Mouse (Mus musculus) thymus, postnatal 10 days (tissue): ENCODE data around the gene Lax1.

Experiments
- DNase-seq, 2 experiments: peaks; one replicate each; pipeline ENCODE4 v3.0.0; 2021; ENCODE audit warnings: low spot score in 2 of 2

Lax1 gene

DNA sequence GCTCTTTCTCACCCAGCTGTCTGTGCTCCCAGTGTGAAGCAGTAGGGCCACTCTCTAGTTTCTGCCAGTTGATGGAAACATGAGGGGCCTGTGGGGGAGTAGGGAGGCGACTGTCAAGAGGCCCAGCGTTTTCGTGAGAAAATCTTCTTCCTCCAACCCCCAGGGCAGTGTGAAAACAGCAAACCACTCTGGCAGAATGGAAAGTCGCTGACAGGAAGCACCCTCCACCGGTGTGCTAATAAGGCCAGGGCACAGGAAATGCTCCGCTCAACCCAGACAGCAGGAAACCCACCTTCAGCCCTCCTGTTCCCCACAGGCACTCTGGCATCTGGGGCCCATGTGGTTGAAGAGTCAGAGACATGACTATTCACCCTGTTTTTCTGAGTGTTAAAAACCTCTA, at the start of gene Lax1:
Gene Lax1, minus strand, starts transcription at position 212 of the 400 bp plus-strand sequence.
- peak; percentile 70 to 72 for DNase-seq

- no peak for DNase-seq
These were observed 46.8 kb upstream of the Lax1 start for GRCm38 (mm10) chr1:133736664-133737063.

GRCm38 (mm10) chr1:133735995-133736652, 46.2 kb upstream of the Lax1 start:
- DNase-seq: peak in 1 of 2 experiments; percentile 42

- no peak for DNase-seq
These were observed 42.9 kb upstream of the Lax1 start for GRCm38 (mm10) chr1:133732814-133733213.

DNA sequence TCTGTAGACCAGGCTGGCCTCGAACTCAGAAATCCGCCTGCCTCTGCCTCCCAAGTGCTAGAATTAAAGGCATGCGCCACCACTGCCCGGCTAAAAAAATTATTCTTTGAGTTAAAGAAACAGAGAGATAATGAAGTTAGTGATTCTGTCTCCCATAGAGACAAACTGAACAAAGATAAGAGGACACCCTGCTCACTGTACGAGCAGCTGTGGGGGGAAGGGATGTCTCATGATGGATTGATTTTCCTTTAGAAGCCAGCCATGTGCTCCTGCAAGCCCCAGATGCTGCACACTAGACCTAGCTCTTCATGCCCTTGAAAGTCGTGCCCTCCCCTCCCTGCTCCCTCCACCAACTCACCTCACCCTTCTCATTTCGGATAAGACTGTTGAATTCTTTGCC, 38.4 kb upstream of the Lax1 start:
- no peak for DNase-seq

GRCm38 (mm10) chr1:133720342-133720741, 30.4 kb upstream of the Lax1 start:
- DNase-seq: no peak

GRCm38 (mm10) chr1:133718786-133719185, 28.9 kb upstream of the Lax1 start:
- no peak for DNase-seq

DNA sequence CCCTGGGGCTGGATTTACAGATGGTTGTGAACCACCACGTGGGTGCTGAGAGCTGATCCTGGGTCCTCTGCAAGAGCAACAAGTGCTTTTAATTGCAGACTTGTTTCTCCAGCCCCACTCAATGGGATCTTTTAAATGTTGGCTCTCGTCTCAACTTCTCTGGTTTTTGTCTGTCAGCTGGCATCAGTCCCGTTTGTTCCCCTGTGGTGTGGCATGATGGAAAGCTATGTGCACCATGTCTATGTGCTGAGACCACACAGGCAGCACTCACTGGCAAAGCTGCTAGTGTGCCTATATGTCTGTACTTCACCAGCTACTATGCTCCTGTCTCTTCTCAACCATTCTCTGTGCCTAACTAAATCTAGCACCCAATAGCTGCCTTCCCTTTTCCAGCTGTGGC, 28.4 kb upstream of the Lax1 start:
- DNase-seq: no peak

DNA sequence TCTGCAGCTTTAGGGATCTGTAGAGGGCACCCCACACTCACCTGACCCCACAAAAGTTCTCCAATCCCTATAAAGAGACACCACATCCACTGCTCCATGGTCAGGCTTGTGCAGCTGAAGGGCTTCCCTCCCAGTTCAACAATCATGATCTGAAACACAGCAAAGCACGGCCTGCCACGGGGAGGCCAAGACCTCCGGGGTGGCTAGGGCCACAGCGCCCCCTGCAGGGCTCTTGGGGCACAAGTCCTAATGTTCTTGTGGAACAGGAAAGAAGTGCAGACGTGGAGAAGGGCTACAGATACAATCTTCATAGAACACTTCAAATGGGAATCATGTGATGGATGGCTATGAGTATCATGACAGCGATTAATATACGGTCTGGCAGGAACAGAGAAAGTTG, 26.6 kb upstream of the Lax1 start:
- DNase-seq: peak; percentile 48 to 80

- no peak for DNase-seq
These were observed 25.3 kb upstream of the Lax1 start for GRCm38 (mm10) chr1:133715191-133715590.

DNA sequence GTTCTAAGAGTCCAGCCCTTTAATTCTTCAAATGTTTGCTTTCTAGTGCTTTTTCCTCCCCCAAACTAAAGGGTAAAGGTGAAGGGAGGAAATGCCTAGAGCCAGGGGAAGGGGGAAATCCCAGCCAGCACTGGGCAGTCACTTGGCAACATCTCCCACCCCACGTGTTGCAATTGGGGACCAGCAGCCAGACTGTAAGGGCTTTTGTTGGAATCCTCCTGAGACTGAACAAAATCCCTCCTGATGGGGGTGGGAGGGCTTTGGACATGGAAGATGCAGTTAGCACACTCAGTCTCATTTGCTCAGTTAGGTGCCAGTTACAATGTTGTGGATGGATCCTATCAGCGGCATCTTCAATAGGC, 23.1 kb upstream of the Lax1 start:
- DNase-seq: no peak

DNA sequence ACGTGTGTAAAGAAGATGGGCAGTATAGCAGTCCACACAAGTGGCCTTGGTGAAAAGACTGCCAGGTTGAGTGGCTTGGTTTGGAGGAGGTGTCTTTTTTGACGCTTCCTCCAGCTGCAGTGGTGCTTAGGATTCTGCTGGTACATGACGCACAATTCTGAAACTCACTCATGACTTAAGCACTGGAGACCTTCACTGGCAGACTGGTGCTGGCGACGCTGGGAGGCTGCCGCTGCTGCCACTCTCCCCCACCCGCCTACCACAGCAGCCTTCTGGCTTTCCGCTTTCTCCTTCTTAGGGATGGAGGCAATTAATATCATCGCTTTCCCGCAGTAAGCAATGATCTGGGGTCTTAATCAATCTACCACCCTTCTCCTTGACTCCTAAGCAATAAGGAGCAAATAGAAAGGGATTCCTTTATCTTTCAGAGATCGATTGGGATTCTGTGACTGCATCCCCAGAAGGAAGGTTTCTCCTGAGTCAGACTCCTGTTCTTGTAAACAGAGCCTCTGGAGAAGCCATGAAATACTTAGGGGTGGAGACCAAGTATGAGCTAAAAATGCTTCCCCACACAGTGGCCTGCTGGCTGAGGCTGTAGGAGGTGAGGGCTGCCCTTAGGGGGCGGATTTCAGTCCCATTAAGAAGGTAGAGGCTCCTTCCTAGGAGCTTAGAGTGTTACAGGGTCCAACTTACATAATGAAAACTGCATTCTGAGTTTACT, 22.5 kb upstream of the Lax1 start:
- no peak for DNase-seq

- peak; percentile 38 to 42 for DNase-seq
These were observed 21.5 kb upstream of the Lax1 start for GRCm38 (mm10) chr1:133711376-133711775.

DNA sequence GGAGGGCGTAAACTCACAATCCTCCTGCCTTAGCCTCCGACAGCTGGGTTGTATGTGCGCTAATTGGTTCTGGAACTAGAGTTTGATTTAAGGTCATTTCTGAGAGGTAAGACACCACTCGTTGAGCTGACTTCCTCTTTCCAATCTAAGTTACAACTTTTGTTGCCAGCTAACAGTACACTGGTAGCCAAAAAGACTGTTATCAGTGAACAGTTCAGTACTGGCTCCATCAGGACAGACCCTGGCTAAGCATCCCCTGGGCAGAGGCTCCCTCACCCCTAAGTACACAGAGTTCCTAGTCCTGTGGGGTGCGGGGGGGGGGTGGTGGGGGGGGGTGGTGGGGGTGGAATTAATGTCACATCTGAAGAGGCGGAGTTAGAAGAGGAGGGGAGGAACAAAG, 21.0 kb upstream of the Lax1 start:
- no peak for DNase-seq

DNA sequence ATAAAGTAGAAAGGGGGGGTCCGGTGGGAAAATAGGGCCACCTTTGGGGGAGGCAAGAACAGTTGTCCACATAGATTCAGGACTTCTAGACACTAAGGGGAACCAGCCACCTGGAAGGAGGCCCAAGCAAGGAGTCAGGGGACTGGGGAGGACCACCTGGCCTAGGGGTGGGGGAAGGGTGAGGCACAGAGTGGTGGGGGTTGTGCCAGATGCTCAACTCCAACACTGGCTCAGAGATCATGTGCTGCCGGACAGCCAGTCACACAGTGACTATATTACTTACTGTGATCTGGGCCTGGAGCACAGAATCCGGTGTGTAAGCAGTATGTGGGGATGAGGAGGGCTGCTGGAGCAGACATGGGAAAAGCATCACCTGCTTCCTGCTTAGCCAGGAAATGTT, 19.4 kb upstream of the Lax1 start:
- DNase-seq: peak; percentile 39 to 47

- DNase-seq: peak in 1 of 2 experiments; percentile 31
These were observed 11.9 kb upstream of the Lax1 start for GRCm38 (mm10) chr1:133701824-133702223.

DNA sequence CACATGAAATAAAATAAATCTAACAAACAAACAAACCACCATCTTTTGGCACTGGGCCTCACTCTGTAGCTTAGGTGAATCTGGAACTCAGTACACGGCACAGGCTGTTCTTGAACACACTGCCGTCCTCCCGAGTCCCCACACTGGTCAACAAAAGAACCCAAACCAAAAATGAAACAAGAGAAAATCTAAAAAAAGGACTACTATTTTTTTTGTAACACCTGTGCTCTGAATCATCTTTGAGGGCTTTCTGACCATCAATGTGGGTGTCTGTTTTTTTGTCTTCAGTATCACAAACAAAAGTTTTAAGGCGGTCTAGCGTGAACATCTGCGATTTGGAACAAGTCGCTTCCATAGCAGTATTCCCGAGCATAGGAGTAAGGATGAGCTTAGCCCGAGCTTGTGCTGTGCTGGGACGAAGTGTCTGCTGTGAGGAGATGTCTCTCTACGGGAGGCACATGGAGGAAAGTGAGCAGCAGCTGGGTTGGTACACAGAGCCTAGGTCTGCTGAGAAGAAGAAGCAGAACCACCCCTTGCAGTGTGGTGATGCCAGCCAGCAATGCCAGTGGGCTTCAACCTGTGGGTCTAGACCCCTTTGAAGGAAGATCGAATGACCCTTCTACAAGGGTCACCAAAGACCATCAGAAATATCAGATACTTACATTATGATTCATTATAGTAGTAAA, 8.2 kb upstream of the Lax1 start:
- DNase-seq: no peak

DNA sequence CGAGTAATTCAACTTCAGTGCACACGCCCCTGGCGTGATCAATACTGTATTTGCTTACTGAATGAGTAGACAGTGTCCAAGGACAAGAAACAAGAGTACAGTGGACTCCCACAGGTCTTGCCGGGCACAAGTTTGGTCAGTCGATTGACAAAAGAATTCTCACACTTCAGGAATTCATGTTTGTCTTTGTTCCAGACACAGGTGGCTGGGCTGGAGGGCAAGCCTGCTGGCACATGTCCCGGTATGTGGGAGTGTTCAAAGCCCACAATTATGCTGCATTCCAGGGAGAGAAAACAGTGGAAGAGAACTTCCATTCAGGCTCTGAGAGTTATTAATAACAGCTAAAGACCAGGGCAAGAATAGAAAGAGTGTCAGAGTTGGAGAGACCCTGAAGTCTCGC, 6.0 kb upstream of the Lax1 start:
- DNase-seq: no peak

- no peak for DNase-seq
These were observed 5.0 kb upstream of the Lax1 start for GRCm38 (mm10) chr1:133694876-133695275.

DNA sequence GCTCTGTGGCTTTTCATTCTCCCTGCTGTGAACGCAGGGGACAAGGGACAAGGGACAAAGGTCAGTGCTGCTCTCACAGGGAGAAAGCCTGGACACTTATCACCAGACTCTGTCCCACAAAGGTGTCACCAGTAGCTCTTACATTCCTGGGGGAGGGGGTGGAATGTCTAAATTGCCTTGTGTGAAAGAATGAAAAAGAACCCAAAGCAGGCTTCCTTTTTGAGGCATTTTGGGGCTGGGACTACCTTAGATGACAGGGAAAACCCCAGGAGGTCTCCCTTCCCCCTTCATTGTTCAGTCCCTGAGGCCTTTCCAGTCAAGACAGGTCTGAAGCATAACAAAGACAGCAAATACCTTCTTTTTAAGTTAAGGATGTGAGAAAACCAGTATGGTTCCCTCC, 4.4 kb upstream of the Lax1 start:
- no peak for DNase-seq

GRCm38 (mm10) chr1:133693536-133694114, 3.7 kb upstream of the Lax1 start:
- DNase-seq: no peak

GRCm38 (mm10) chr1:133692195-133692594, 2.3 kb upstream of the Lax1 start:
- DNase-seq: no peak

GRCm38 (mm10) chr1:133691046-133691445, 1.1 kb upstream of the Lax1 start:
- no peak for DNase-seq
